Mouse (Mus musculus): ENCODE measurements around the gene Ubd.

GRCm38 (mm10) chr17:37194782-37195181 is 1.1 kb downstream of the Ubd start:
- no peak for TF ChIP-seq CTCF (IDR thresholded peaks at IDR 0.05; ENCODE audit: low read depth, low read length)
- no peak for TF ChIP-seq EP300 (IDR thresholded peaks at IDR 0.05; ENCODE audit: insufficient read depth, low read depth, low read length)
- TF ChIP-seq POLR2A (IDR thresholded peaks at IDR 0.05; ENCODE audit: insufficient read depth, low read length) = no peak

Data from ES-Bruce4 (cell line).